Mouse (Mus musculus): Measurements from ENCODE around the gene Spaca7. TPM values are rescaled to one million over a fixed set of nuclear protein-coding genes. Genes with fewer than 3 reads are reported as not detected.
"Not testable (repeated sequence)": the region's sequence is repeated elsewhere in the genome, so short reads cannot be mapped to it uniquely, and the experiment has no call there.

The Spaca7 gene
- total RNA-seq, 2 experiments from 2014 or later: not detected

DNA sequence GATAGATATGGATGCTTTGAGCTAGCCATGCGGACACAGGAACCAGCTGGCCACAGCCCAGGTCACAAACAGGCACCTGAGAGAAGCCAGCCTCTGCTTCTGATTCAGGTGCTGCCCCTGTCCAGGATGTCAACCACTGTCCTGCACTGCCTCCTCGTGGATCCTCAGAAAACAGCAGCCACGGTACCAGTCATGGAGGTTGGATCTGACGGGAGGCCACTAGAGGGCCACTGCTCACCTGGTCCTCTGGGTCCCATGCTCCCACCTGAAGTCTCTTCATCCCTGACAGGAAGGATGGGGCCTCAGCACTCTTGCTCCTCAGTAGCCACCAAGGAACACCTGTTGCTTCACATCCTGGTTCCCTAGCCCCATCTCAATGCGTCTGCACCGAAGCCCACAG is 34.4 kb downstream of the Spaca7 start:
- intact Hi-C loops (cut with DNase I): loop anchor here (2.0 kb wide), 1 partner anchor 70 kb away; no protein-coding TSS in a partner anchor
- peak; percentile 61 to 81 for DNase-seq

DNA sequence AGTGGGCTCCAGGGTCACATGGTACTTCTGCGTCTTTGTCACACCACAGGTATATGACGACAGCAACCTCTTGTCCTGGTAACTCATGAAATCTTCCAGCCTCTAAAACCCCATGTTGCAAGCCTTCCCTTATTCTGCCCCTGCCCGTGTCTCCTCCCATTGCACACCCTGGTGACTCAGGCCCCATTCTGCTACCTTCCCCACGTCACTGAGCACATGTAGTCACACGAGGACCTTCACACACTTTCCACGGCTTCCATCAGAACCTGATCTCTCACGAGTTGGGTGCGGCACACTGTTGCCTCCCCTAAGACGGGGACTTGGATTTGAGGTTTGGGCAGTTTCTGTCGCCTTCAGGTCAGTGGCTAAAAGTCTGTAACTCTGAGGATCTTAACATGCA is 36.0 kb downstream of the Spaca7 start:
- intact Hi-C loops (cut with DNase I): no loop called here
- no peak for DNase-seq

GRCm38 (mm10) chr8:12609752-12610449 is 37.1 kb downstream of the Spaca7 start:
- intact Hi-C loops (cut with DNase I): no loop called here
- DNase-seq: no peak

- DNase-seq: no peak
- intact Hi-C loops (cut with DNase I): no loop called here
Measured at GRCm38 (mm10) chr8:12613201-12613600, 40.4 kb downstream of the Spaca7 start.

GRCm38 (mm10) chr8:12617369-12617768 is 44.5 kb downstream of the Spaca7 start:
- DNase-seq: peak in 1 of 2 experiments; percentile 16
- intact Hi-C loops (cut with DNase I): not testable (repeated sequence)

DNA sequence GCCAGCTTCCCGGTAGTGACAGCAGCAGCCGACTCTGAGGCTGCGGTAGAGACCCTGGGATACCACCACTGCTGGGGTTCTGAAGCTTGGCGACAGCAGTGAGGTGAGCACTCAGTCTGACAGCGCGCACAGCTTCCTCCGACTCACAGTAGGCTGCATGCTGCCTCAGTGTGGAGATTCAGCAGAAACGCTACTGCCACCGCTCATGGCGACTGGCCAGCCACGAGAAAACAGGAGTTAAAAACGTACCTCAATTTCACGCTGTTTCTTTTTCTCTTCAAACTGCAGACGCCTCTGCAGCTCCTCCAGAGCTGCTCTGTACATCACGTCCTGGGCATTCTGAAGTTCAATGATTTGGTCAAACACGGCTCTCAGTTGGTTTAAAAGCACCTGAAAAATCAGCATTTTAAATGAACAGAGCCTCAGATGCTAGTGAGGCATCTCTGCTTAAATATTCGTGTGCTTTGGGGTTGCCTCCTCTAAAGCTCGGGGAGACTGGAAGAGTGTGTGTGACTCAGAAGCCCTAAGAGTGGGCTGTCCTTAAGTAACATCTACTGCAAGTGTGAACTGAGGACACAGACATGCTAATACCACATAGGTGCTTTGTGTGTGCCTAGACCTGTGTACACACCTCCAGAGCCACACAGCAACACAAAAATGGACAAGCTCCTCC is 48.9 kb downstream of the Spaca7 start:
- intact Hi-C loops (cut with DNase I): no loop called here
- DNase-seq: no peak

GRCm38 (mm10) chr8:12625890-12626289 is 53.1 kb downstream of the Spaca7 start:
- DNase-seq: no peak
- intact Hi-C loops (cut with DNase I): loop anchor here (5.0 kb wide), 1 partner anchor 669 kb away; no protein-coding TSS in a partner anchor

- intact Hi-C loops (cut with DNase I): loop anchor here (5.0 kb wide), 1 partner anchor 672 kb away; no protein-coding TSS in a partner anchor
- DNase-seq: peak; percentile 36 to 67
Measured at GRCm38 (mm10) chr8:12629079-12629478, 56.2 kb downstream of the Spaca7 start.

DNA sequence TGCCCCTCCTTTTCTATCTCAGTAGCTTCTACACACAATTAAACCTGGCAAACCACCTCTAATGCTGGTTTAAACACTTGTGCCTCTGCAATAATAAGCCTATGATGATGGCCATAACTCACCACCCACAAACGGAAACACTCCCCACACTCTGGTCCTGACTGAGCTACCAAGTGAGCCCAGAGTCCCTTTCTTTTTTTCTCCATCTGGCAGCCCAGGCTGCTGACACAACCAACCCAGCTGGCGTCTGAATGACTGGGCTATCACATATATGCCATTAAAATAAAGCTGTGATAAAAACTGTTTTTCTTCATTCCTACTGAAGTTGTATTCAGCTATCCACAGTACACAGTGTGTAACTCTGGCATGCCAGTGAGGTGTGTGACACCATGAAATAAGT is 62.5 kb downstream of the Spaca7 start:
- no peak for DNase-seq
- intact Hi-C loops (cut with DNase I): no loop called here

DNA sequence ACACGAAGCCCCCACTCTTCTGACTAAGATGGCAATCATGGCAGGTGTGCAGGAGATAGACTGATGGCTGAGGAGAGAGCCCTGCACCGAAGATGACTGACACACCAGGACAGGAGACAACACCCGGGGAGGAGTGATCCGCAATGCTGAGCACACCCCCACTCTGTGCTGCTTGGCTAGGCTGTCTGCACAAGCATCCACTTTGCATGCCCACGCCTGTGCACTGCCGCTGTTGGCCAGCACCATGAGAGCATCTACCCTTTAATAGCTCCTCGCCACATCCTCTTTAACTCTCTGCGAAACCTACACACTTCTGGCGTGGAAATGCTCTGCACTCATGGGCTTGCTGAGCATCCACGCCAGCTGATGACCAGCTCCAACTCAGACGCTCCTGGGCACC is 65.6 kb downstream of the Spaca7 start:
- DNase-seq: no peak
- intact Hi-C loops (cut with DNase I): no loop called here

DNA sequence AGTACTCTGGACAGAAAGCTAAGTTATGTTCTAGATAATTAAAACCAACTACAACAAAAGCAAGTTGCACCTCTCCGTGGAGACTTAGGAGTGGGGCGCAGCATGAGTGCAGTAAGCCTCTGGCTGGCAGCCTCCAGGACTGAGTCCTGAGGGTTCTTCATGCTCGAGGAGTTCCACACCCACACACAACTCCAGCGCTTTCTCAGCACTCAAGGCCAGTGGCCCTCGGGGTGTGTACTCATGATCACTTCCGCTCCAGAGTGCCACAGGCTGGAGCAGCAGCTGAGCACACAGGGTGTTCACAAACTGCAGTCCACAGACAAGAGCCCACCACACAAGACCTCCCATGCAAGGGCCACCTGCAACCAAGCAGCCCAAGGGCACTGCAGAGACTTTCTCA is 68.7 kb downstream of the Spaca7 start:
- intact Hi-C loops (cut with DNase I): no loop called here
- DNase-seq: no peak

DNA sequence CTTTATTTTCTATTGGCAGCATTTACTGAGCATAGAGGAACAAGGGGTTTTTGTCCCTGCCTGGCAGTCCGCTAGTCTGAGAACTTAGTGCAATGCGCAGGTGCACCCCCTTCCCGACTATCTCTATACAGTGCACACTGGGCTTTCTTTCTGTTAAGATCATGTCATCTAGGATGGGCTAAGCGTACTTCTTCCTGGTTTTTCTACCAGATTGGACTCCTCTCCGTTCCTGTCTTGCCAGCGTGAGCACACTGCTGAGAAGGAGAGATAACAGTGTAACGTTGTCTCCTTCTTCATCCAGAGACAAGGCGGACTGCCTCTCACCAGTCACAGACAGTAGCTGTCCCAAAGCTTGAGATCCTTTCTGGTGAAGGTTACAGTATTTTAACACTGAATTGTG is 71.5 kb downstream of the Spaca7 start:
- DNase-seq: no peak
- intact Hi-C loops (cut with DNase I): no loop called here

- no peak for DNase-seq
- intact Hi-C loops (cut with DNase I): no loop called here
Measured at GRCm38 (mm10) chr8:12644894-12645293, 72.1 kb downstream of the Spaca7 start.

- intact Hi-C loops (cut with DNase I): no loop called here
- DNase-seq: no peak
Measured at GRCm38 (mm10) chr8:12646536-12646935, 73.7 kb downstream of the Spaca7 start.

- intact Hi-C loops (cut with DNase I): no loop called here
Measured at GRCm38 (mm10) chr8:12648951-12649350, 76.1 kb downstream of the Spaca7 start.

More at GRCm38 (mm10) chr8:12648951-12649350, 76.1 kb downstream of the Spaca7 start:
- no peak for DNase-seq

Other genes with a start within 250 kb of the Spaca7 start
- not detected for gene Sox1, start 177.7 kb upstream of the Spaca7 start, total RNA-seq (2021)
- gene Tubgcp3, start 99.2 kb downstream of the Spaca7 start, total RNA-seq (2021): 10 to 100 TPM; 15.5 to 16.0 TPM
- gene Atp11a, start 184.0 kb downstream of the Spaca7 start, total RNA-seq (2021): 10 to 100 TPM; 80.4 to 85.6 TPM